Mouse (Mus musculus) adrenal gland, postnatal 14 days (tissue): ENCODE results near the gene Cd79a. TPM values are rescaled to one million over a fixed set of nuclear protein-coding genes. Genes with fewer than 3 reads are reported as not detected.
A peak's percentile ranks its signal among the peaks of the same experiment; 100 is the strongest.
"Not testable (repeated sequence)": the region's sequence is repeated elsewhere in the genome, so short reads cannot be mapped to it uniquely, and the experiment has no call there.

ENCODE experiments used
- DNase-seq: peaks from one replicate; pipeline ENCODE4 v3.0.0; 2021; ENCODE audit warnings: mixed read lengths
- total RNA-seq: library from RNA; stranded (reverse); gene quantifications from 2 replicates; pipeline ENCODE4 v1.2.3, GENCODE M21; 2021

Gene Cd79a
- total RNA-seq, 1 experiment from 2014 or later, result 6.0 TPM

DNA sequence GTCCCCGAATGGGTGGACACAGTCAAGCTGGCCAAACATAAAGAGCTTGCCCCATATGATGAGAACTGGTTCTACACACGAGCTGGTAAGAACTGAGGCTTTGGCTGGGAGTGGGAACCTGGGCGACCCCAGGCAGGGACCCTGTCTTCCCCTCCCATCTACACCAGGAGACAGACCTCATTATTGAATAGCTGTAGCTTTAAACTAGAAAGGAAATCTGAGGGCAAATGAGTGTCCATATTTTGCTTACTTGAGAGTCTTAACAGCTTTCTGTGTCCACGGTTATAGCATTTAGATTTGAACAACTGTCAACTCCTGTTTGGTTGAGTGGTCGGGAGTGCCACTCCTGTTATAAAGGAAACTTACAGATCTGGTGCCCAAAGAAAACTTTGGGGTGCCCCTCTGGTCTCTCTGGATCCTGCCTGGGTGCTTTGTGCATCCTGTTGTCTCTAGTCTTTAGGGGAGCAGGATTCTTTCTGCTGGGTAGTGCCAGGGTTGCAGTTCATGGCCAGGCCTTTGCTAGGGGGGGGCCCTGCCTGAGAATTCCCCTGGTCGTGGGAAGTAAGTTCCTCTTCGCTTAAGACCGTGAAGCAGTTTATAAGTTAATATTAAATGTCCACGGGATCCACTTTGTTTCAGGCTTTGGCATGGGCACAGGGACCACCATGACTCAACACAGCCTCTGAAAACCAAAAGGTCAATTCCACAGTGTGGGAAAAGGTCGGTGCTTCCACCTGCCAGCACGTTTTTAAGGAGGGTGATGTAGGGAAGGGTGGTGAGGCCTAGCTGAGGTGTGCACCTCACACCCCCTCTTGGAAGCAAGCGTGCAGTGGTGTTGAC is 11.5 kb upstream of the Cd79a start:
- DNase-seq, result no peak

GRCm38 (mm10) chr7:24886308-24886633 is 10.9 kb upstream of the Cd79a start:
- DNase-seq, result peak; percentile 59

DNA sequence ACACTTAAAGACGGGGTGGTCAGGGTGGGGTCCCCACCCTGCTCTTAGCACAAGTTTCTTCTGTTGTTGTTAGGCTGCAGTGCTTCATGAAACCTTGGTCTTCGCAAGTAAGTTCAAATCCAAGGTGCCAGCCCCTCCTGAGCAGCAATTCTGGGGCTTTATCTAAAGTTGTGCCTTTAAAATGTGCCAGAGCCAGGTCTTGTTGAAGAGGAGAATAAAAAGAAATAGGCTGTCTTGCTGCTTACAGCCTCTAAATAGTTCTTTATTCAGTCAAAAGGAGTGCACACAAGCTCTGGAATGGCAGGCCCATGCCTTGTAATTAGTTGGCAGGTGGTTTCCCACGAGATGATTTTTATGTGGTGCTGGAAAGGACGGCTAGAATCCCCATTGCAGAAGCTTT is 10.1 kb upstream of the Cd79a start:
- DNase-seq, result no peak

GRCm38 (mm10) chr7:24889431-24890220 is 7.6 kb upstream of the Cd79a start:
- DNase-seq, result no peak

DNA sequence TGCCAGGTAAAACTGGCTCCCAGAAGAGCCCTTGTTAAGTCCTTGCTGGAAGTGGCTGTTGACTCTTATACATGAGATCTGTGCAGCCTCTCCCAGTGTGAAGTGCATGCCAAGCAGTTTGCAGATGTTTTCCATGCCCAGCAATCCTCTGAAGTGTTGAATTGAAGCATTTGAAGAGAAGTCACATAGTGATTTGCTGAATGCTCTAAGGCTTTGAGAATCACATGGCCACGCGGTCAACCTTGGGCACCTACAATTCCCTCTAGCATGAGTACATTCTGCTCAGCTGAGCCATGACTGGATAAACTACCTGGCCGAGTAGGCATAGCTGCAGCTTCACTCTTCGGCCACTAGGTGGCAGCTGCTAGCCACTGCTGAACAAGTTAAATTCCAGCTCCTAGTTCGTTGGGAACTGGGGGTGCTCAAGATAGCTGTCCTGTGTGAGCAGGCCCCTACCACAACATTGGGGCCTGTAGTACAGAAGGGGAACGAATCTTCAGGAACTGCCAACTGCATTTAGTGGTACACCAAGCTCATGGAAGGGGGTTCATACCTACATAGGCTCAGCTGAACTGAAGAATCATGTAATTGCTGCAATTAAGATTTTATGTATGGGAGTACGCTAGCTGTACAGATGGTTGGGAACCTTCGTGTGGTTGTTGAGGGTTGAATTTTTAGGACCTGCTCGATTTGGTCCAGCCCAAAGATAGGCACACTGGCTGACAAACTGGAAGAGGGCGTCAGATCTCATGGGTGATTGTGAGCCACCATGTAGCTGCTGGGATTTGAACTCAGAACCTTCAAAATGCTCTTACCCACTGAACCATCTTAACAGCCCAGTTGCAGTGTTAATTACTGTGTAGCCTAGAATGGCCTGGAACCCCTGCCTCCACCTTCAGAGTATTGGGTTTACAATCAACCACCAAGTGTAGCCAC is 6.6 kb upstream of the Cd79a start:
- peak; percentile 83 for DNase-seq

GRCm38 (mm10) chr7:24891241-24892124 is 5.7 kb upstream of the Cd79a start:
- DNase-seq, result no peak

GRCm38 (mm10) chr7:24892125-24892583 is 5.0 kb upstream of the Cd79a start:
- DNase-seq, result no peak

DNA sequence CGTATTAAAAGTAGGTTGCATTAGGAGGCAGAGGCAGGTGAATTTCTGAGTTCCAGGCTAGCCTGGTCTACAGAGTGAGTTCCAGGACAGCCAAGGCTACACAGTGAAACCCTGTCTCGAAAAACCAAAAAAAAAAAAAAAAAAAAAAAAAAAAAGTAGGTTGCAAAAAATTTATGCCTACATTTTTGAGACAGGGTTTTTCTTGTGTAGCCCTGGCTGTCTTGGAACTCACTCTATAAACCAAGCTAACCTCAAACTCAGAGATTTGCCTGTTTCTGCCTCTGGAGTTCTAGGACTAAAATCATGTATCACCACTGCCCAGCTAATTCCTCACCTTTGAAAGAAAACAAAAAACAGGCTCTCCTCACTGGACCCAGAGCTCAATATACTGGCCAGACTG is 1.4 kb upstream of the Cd79a start:
- not testable (repeated sequence) for DNase-seq

DNA sequence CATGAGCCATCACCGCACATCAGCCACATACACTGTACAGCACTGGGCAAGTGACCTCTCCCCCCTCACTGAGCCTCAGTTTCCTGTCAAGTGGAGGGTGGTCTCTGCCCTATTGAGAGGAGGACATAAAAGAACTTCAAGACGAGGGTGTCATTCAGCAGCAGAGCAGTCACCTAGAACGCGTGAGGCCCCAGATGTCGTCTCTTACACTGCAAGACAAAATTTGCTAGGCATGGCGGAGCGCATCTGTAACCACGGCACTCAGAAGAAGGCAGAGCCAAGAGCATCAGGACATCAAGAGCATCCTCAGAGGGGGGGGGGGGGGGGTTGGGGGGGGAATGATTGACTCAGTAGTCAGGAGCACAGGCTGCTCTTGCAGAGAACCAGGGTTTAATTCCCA is 912 bp upstream of the Cd79a start:
- no peak for DNase-seq

GRCm38 (mm10) chr7:24897959-24898358 is 778 bp downstream of the Cd79a start:
- DNase-seq, result no peak

- DNase-seq, result no peak
Observed at GRCm38 (mm10) chr7:24901114-24901513, 3.9 kb downstream of the Cd79a start.

DNA sequence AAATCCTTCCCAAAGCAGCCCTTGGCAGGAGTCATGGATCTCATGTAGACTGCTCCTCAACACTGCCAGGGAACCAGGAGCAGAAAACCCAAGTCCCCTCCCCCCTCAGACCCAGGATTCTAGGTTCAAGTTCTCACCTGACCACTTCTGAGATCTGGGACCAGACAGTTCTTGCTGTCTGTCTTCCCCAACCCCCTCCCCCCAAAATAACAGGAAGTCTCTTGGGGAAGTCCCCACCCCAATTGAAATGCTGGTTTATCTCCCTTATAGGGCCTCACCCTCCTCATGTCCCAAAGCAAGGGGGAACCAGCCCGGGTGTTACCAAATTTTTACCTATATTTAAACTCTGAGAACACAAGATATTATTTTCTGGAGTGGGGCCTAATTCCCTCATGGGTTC is 4.7 kb downstream of the Cd79a start:
- no peak for DNase-seq

DNA sequence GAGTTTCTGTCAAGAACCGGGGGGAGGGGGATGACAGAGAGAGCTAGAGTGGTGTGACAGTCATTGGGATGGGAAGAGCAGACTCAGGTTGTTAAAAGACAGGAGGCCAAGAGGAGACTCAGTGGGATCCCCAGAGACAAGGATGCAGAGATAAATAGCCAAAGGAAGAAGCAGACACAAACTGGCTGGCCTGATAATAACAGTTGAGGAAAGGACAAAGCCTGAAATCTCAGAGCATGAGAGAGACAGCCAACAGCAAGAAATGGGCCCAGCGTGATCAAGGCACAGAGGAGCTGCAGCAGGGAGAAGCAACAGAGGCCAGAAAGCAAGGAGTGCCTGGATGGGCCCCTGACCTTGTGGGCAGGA is 5.1 kb downstream of the Cd79a start:
- DNase-seq, result no peak

- DNase-seq, result peak; percentile 84
Observed at GRCm38 (mm10) chr7:24902630-24903443, 5.7 kb downstream of the Cd79a start, which contains the start of gene Arhgef1. Gene Arhgef1 (plus strand): TSS chr7:24902912.

DNA sequence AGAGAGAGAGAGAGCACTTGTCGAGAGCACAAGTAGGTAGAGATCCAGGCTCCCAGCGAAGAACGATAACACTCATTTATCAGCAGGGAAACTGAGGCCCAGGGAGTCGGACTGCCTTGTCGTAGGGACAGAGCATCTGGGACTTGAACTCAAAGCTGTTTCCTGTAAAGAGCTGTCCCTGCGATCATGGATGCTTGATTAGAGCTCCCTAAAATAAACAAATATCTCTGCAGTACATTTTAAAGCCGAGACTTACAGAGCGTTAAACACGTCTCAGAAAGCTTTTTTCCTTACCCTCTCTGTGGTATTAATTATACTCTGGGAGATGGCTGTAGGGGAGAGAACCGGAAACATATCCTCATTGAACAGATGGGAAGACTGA is 6.3 kb downstream of the Cd79a start:
- no peak for DNase-seq

DNA sequence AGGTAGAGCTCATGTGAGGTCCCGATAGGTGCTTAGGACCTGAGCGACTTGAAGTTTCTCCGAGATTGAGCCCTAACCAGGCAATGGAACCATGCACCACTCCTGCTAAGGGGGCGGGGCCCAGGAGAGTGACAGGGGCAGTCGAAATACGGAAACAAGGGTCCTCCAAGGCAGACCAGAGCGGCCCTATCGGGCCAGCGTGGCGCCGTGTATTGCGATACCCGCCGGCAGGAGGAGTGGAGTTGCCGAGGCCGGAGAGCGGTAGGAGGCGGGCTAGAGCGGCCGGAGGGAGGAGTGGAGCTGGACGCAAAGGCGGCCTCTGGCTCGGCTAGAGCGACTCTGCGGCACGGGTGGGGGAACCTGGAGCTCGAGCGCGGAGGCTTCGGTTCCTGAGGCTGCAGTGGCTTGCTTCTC is 6.9 kb downstream of the Cd79a start:
- peak; percentile 99 for DNase-seq

- DNase-seq, result peak; percentile 84
Observed at GRCm38 (mm10) chr7:24904936-24905335, 7.8 kb downstream of the Cd79a start.

DNA sequence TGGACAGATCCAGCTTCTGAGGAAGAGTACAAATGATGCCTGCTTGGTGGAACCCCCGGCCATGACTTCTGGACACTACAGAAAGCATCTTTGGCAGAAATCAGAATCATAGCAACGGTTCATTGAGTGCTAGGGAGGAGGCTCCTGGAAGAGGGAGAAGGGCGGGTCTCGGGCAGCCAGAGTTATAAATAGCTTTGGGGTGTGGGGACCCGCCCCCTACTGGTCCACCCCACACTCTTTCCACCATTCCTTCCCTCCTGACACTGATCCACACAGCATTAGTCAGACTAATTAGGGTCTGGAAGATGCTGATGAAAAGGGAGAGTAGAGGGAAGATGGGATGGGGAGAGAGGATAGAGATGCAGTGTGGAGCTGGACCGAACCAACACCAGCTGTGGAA is 9.4 kb downstream of the Cd79a start:
- DNase-seq, result no peak

DNA sequence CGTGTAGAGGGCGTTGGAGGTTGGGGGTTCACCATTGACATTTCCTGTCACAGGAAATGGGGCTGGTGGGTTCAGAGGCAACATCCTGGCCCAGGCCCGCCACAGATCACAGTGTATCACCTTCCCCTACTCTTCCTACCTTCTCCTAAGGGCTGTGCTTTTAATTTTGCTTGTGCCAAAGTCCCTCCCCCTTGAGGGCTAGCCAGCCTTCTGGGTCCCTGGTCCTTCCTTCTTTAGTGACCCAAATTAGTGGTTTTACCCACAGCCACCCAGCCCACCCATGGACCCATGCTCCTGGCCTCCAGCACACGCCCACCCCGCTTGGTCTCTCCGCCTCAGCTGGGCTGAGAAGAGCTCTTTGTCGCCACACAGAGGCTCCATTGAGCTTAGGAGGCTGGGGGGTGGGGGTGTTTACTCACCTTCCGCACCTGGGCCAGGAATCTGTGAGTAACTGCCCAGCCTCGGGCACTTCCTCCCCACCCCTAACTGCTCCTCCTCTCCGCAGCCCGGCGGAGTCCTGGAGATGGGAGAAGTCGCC is 10.1 kb downstream of the Cd79a start:
- DNase-seq, result peak; percentile 37

- DNase-seq, result no peak
Observed at GRCm38 (mm10) chr7:24912480-24912879, 15.3 kb downstream of the Cd79a start.
